Mouse (Mus musculus) Patski (cell line): ENCODE data around the gene Il22. TPM values are rescaled to one million over a fixed set of nuclear protein-coding genes. Genes with fewer than 3 reads are reported as not detected.
"Not testable (repeated sequence)": the region's sequence is repeated elsewhere in the genome, so short reads cannot be mapped to it uniquely, and the experiment has no call there.

ENCODE experiments used
- ATAC-seq: fragments of 100-300 bp; one replicate; pipeline ENCODE4 v1.8.0; 2021
- CTCF ChIA-PET: fragments of 350-600 bp; sonication (Branson Sonifier 250); formaldehyde crosslinking; loops from one replicate; lab custom pipeline; 2022; ENCODE audit warnings: inconsistent platforms; lab: Charles Lee
- POLR2A ChIA-PET: fragments of 350-600 bp; sonication (Branson Sonifier 250); formaldehyde crosslinking; loops from one replicate; lab custom pipeline; 2022; ENCODE audit warnings: antibody characterized with exemption, inconsistent platforms; lab: Charles Lee
- DNase-seq: peaks from one replicate; pipeline ENCODE4 v3.0.0-alpha.2; 2011; ENCODE audit warnings: low read depth, low spot score
- H3K27me3 ChIP-seq: fragments of 371-371 bp; one replicate; pipeline ENCODE4 v1.5.1; 2021
- CTCF ChIP-seq: fragments of 100-300 bp; IDR thresholded peaks from one replicate; pipeline ENCODE4 v1.5.1; 2021
- in situ Hi-C: fragments of 300-500 bp; cut with MboI; formaldehyde crosslinking; loops from 3 replicates; pipeline ENCODE4 v1.11.1; 2018; ENCODE audit warnings: low pct_unique_long_range_greater_than_20kb, mixed read lengths
- polyA plus RNA-seq: library from polyadenylated mRNA; unstranded; gene quantifications from one replicate; pipeline ENCODE4 v1.2.3, GENCODE M21; 2021

Gene Il22
- polyA plus RNA-seq, 1 experiment from 2014 or later = not detected

GRCm38 (mm10) chr10:118250852-118251295, 46.1 kb downstream of the Il22 start:
- H3K27me3 ChIP-seq = no peaks in the 10 kb centered on the region
- ChIA-PET POLR2A (no interaction called here), CTCF (no interaction called here)
- in situ Hi-C loops = no loop called here
- ATAC-seq = no peak
- no peak for DNase-seq
- peak; percentile 31 for TF ChIP-seq CTCF

- in situ Hi-C loops, POLR2A ChIA-PET, ATAC-seq, CTCF ChIA-PET, H3K27me3 ChIP-seq, DNase-seq: not testable (repeated sequence)
These were observed 53.6 kb downstream of the Il22 start, which contains the start of gene Gm32802 for GRCm38 (mm10) chr10:118258388-118258787. TSS of gene Gm32802 (plus strand) at chr10:118258688.

Other genes starting within 250 kb of the Il22 start
- gene Mdm1, start 63.1 kb upstream of the Il22 start, polyA plus RNA-seq = 11.7 TPM
- 0.03 TPM for gene Gm32717, start 35.8 kb downstream of the Il22 start, polyA plus RNA-seq
- 0.03 TPM for gene Gm32802, start 53.7 kb downstream of the Il22 start, polyA plus RNA-seq
- not detected for gene Iltifb, start 90.1 kb downstream of the Il22 start, polyA plus RNA-seq
- gene Gm9040, start 122.0 kb downstream of the Il22 start, polyA plus RNA-seq = 1.4 TPM
- gene Gm9044, start 127.5 kb downstream of the Il22 start, polyA plus RNA-seq = 1.4 TPM
- gene Gm9045, start 132.9 kb downstream of the Il22 start, polyA plus RNA-seq = not detected
- gene Gm9046, start 138.3 kb downstream of the Il22 start, polyA plus RNA-seq = not detected
- gene Gm9048, start 143.7 kb downstream of the Il22 start, polyA plus RNA-seq = 0.18 TPM
- gene Gm9049, start 149.2 kb downstream of the Il22 start, polyA plus RNA-seq = not detected
- not detected for gene Ifng, start 236.1 kb downstream of the Il22 start, polyA plus RNA-seq